Mouse (Mus musculus) spleen, postnatal 10 days (tissue): ENCODE results near the gene A730061H03Rik.
A peak's percentile ranks its signal among the peaks of the same experiment; 100 is the strongest.

ENCODE experiments used
- DNase-seq, 2 experiments: peaks; one replicate each; pipeline ENCODE4 v3.0.0; 2021 to 2022; ENCODE audit warnings: low spot score in 2 of 2

Gene A730061H03Rik

DNA sequence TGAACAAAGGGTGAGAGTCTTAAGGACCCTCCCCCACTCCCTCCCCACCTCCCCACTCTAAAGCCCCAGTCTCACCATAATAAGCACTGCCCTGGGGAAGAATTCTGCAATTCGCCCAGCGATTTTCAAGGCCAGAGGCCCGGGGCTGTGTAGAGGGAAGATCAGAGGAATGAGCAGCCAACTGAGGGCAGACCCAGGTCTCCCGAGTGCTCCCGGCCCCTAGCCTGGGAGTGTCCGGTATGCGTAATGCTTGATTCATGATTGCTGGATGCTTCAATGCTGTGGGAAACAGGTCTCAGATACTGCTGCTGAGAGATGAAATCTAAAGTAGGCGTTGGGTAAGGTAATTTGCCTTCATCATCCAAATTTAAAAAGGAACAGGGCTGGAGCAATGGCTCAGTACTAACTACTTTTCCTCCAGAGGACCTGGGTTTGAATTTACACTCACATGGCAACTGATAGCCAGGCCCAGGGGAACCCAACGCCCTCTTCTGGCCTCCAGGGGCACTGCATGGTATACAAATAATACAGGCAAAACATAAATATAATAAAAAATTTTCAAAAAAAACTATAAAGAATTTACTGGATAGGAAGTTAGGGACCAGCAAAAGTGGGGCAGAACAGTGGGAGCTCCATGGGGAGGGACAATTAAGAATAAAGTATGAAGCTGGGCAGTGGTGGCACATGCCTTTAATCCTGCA is 21.9 kb upstream of the A730061H03Rik start:
- DNase-seq, result peak in 1 of 2 experiments; percentile 55

DNA sequence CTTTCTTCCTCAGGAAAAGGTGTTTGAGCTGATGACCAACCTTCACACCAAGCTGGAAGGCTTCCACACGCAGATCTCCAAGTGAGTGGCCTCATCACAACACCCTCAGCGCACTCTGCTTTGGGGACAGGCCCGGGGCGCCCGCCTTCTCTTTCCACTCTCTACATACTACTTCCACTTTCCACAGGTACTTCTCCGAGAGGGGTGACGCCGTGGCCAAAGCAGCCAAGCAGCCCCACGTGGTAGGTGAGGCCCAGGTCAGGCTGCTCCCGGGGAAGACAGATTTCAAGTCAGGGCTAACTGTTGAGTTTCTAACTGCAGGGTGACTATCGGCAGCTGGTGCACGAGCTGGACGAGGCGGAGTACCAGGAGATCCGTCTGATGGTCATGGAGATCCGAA is 20.5 kb upstream of the A730061H03Rik start:
- DNase-seq, result no peak

DNA sequence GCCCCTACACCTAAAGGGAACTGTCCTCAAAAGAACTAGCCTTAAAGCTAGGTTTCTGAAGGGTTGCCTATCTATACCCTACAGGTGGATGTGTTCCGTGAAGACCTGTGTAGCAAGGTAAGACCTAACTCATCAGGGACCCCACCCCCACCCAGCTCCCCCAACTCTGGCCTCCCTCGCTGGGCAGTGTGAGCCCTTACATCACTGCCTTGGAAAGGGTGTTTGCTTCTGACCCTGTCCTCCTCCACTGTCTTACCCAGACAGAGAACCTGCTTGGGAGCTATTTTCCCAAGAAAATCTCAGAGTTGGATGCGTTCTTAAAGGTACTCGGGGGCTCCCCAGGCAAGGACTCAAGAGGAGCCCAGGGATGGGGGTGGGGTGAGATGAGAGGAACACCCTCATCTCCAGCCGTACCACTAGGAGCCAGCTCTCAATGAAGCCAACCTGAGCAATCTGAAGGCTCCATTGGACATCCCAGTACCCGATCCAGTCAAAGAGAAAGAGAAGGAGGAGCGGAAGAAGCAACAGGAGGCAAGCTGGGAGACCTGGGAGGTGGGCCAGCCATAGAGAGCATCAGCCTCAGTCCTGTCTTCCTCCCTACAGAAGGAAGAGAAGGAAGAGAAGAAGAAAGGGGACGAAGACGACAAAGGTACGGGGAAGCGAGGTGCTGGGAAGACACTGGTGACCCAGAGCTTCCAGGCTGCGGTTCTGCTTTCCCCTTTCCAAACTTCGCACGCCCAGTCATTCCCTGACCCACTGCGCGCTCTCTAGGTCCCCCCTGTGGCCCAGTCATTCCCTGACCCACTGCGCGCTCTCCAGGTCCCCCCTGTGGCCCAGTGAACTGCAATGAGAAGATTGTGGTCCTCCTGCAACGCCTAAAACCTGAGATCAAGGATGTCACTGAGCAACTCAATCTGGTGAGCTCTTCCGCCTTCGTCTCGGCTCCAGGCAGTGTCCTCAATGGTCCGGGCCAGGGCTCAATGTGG is 19.6 kb upstream of the A730061H03Rik start:
- no peak for DNase-seq

DNA sequence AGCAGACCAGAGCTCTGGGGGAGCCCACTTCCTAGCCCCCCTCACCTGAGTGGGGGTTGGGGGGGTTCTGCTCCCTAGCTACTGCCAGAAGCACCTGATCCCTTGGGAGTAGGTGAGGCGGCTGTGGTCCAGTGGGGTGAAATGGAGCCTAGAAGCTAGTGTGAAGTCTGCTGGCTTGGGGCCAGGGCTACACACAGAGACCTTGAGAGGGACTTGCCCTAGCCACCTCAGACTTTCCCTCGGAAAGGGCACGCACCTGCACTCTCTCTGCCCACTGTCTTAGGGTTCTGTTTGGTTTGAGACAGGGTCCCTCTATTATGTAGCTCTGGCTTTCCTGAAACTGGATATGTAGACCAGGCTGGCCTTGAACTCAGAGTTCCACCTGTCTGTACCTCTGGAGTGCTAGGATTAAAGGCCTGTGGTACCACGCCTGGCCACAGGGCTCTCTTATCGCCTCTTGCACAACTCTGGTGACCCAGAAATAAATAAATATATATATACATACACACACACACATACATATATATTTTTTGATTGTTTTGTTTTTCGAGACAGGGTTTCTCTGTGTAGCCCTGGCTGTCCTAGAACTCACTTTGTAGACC is 18.6 kb upstream of the A730061H03Rik start:
- peak; percentile 64 to 75 for DNase-seq

DNA sequence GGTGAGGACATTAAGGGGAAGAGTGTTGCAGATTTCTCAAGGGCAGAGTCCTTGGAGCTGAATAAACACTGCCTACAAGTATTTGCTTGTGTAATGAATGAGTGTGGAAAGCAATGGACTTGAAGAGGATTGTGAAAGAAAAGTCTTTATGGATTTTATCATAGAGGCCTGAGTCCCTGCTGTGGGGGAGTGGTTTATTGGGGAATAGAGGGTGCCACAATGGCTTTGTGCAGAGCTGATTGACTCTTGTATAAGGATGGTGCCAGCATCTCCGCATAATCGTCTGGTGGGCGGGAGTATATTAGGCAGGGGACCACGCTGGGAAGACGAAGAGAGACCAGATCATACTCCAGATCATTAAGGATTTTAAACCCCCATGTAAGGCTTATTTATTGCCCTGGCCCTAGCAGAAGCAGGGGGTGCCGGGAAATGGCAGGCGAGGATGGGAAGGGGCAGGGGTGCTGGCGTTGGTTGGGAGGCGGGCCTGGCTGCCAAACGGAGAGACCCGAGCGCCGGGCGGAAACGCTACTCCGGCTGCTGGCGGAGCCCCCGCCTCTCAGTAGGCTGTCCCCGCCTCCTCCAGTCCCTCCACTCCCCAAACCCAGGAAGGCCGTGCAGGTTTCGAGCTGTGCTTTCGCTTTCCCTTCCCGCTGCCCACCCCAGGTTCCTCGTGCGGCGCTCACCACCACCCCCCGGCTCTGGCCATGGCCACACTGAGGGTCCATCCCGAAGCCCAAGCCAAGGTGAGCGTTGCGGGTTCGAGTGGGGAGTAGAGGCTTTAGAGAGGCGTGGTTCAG is 17.9 kb upstream of the A730061H03Rik start, which contains the start of gene Psme1:
TSS of gene Psme1 (plus strand) at position 253 of the 797 bp plus-strand sequence.
- peak; percentile 71 to 81 for DNase-seq

DNA sequence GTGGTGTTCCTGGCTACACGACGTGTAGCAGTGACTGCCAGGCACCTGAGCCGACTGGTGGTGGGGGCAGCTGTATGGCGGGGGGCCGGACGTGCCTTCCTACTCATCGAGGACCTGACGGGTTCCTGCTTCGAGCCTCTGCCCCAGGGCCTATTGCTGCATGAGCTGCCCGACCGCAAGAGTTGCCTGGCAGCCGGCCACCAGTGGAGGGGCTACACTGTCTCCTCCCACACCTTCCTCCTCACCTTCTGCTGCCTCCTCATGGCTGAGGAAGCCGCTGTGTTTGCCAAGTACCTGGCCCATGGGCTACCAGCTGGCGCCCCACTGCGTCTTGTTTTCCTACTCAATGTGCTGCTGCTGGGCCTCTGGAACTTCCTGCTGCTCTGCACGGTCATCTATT is 16.2 kb upstream of the A730061H03Rik start:
- no peak for DNase-seq

DNA sequence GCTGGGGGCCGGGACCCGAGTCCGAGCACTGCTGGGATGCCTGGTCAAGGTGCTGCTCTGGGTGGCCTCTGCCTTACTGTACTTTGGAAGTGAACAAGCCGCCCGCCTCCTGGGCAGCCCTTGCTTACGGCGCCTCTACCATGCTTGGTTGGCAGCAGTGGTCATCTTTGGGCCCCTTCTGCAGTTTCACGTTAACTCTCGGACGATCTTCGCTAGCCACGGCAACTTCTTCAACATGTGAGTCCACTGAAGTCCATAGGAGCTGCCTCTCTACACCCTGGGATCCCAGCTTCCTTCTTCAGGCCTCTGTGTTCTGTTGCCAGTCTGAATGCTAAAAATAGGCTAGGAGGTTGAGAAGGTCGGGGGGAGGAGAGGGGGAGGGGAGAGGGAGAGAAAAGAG is 15.5 kb upstream of the A730061H03Rik start:
- DNase-seq, result no peak

DNA sequence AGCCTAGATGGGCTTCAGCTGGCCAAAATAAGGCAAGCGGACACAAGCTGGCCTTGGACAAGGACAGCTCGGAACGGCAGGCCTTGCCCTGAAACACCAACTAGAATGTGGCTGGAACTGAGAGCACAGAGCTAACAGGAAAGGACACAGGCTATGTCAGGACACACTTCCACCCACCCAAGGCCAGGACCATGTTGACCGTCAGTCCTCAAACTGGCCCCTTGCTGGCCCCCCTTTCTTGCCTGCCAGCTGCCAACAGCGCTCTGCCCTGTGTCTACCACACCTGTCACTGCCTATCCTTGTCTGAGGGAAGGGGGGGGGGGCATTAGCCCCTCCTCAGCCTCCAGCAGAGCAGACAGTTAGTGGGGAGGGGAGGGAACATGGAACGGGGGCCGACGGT is 15.1 kb upstream of the A730061H03Rik start, which contains the start of gene Fitm1:
TSS of gene Fitm1 (plus strand) at position 316 of the 400 bp plus-strand sequence.
- no peak for DNase-seq

DNA sequence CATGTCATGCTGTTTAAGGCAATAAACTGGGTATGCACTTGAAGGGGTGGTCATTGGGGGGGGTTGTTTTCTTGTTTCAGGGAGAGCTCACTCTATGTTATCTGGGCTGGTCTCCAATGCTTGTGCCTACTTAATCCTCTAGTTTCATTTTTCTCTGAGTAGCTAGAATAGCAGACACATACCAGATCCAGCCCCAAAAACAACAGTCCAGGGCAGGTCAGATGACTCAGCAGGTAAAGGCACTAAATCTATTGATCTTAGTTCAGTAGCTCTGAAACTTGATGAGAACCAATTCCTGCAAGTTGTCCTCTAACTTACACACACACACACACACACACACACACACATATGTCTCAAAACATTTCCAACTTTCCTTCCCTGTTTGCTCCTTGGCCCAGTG is 11.6 kb upstream of the A730061H03Rik start:
- DNase-seq, result no peak

DNA sequence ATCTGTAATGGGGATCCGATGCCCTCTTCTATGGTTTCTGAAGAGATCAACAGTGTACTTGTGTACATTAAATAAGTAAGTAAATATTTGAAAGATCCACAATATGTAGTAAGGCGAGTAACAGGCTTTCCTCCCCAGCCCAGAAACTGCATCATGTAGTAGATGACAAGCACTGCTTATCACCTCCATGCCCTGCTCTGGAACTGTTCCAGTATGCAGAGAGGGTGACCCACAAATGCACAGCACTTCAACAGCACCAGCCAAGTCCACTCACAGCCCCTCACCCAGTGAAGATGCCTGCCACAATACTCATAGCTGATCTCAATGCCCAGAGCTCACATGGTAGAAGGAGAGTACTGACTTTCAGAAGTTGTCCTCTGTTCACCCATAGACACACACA is 10.4 kb upstream of the A730061H03Rik start:
- no peak for DNase-seq

DNA sequence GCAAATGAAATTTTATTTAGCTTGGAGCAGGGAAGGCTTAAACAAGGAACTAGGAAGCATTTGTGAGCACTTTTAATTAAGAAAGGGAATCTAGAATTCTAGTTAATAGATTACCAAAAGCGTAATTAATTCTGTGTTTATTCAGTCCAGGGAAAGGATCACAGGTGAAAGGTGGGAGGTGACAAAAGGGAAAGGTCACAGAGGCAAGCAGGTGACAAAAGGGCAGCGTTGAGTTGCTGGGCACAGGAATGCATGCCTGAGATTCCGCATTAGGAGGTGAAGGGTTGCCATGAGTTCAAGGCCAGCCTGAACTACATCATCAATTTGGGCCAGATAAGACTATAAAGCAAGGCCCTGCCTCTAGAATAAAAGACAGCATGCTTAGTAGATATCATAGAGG is 7.3 kb upstream of the A730061H03Rik start:
- DNase-seq, result no peak

DNA sequence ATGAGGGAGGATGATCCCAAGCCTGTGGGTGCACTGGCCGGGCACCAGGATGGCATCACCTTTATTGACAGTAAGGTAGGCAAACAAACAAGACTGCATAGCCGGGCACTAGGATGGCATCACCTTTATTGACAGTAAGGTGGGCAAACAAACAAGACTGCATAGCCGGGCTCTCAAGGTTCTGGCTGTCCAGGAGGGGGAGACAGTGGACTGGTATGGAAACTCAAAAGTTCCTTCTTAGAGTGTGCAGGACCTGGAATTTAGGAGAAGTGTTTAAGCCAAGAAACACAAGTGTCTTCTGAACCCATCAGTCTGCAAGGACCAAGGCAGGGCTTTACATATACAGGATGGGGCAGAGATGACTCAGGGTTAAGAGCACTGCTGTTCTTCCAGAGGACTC is 5.5 kb upstream of the A730061H03Rik start:
- no peak for DNase-seq

DNA sequence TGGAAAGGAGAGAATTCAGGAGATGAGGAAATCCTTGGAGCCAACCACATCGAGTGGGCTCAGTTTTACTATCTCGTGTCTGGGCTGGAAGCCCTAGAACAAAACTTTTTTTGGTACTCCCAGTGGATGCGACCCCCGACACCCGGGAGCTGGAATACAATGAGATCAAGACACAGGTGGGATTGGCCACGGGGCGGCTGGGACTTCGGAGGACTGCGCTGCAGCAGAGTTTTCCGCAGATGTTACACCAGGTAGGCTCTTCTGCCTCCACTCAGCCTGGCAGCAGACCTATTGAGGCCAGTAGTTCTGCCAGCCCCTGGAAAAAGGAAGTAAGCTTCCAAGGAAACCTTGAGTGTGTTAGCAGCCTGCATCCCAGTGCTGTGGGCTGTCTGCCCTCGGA is 3.0 kb upstream of the A730061H03Rik start:
- no peak for DNase-seq

DNA sequence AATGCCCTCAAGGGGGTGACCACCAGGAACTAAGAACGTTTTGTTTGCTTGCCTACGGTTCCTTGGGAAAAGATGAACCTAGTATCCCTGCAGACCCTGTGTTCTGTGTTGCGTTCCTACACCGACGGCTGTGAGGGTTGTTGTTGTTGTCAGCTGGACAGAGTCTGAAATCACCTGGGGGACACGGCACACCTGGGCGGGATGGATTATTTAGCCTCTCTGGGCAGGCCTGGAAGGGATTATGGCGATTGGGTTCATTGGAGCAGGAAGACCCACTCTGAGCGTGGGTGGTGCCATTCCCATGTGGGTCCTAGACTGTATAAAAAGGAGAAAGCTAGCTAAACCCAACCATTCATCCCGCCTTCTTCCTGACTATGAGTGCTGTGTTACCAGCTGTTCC is 1.7 kb upstream of the A730061H03Rik start:
- DNase-seq, result no peak

DNA sequence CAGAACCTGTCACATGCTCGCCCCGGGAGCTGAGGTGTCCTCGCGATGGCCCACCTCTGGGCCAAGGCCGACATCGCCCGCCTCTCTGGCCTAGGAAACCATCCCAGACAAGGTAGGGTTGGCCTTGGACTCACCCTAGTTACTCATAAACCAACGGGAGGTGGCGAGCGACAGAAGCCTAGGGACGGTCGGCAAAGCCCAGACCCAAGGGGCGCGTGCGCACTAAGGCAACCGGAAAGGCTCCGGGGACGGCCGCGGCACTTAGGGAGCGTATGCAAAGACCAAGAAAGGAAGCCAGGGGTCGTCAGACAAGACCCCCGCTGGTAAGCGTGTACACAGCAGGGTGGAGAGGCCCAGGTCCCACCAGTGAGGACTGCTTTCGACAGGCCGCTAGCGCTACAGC is 406 bp downstream of the A730061H03Rik start, which contains the start of gene Dcaf11:
TSS of gene Dcaf11 (plus strand) at position 208 of the 403 bp plus-strand sequence.
- DNase-seq, result peak; percentile 88 to 93

DNA sequence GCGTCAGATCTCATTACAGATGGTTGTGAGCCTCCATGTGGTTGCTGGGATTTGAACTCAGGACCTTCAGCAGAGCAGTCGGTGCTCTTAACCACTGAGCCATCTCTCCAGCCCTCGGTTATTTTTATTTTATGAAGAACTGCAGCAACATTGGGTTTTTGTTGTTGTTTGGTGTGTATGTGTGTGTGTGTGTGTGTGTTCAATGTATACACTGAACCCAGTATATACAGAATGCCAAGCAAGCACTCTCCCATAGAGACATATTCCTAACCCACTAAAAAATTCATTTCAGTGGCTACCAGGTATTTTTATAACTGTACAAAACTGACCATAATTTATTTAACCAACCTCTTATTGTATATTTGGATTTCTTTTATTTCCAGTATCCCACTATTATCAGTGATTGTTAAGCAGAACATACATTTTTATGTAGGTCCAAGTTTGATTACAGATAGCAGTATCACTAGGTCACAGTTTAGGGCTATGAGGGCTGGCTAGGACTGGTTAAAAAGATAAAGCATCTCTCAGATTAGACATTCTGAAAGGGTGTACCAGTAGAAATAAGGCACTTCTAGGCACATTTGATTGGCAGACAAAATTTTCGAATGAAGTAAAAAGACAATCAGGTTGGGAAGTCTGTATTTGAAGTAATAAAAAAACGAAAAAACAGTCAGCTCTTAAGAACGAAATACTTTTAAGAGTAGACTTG is 1.3 kb downstream of the A730061H03Rik start:
- DNase-seq, result no peak

DNA sequence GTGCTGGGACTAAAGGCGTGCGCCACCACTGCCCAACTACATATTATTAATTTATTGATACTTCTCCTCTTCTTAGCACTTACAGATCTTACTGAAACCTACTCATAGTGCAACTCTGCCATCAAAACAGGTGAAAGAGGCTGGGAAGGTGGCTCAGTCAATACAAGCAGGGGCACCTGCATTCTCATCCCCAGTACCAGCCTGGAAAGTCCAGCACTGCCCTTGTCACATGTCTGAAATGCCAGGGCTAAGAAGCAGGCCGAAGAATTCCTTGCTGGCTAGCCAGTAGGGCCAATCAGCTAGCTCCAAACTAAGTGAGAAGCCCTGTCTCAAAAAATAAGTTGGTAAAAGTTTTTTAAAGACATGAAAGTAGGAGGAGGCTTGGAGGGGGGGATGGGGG is 2.6 kb downstream of the A730061H03Rik start:
- DNase-seq, result no peak

DNA sequence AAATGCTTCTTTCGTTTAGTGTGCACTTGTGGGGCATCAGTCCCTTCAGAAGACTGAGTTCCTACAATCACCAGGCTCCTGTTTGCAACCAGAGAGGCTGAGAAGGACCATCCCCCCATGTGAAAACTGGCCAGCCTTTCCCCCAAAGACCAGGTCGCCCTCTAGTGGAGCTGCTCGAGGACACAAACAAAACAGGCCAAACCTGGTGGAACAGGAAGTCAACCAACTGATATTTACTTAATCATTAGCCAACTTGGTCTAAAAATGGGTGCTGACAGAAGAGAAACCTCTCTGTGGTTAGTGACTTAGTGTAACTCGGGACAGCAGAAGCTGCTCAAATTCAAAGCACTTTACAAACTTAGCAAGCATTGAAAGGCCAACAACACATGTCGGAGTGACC is 3.2 kb downstream of the A730061H03Rik start:
- peak; percentile 65 to 90 for DNase-seq

DNA sequence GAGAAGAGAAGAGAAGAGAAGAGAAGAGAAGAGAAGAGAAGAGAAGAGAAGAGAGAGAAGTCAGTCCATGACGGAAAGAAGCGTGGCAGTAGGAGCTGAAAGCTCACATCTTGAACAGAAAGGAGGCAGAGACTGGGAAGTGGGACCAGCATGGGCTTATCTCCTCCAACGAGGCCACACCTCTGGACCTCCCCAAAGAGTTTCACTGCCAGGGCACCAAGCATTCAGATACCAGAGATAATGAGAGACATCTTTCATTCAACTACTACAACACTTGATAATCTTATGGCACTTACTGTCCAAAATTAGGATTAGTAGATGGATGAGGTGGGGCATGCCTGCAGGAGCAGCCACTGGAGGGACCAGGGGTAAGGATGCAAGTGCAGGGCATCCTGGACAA is 4.4 kb downstream of the A730061H03Rik start:
- DNase-seq, result no peak

DNA sequence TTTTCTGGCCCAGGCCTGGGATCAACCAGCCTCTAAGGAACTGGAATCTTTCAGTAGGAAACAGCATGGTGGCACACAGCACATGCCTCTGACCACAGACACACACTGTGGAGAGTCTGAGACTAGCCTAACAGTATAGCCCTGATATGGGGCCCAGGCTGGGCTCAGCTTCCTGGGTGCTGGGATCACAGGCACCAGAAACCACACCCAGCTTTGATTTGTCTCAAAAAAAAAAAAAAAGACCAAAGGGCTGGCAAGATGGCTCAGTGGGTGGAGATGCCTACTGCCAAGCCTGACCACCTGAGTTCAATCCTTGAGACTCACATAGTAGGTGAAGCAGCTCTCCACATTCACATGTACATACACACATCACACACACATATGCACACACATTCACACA is 5.6 kb downstream of the A730061H03Rik start:
- DNase-seq, result no peak

DNA sequence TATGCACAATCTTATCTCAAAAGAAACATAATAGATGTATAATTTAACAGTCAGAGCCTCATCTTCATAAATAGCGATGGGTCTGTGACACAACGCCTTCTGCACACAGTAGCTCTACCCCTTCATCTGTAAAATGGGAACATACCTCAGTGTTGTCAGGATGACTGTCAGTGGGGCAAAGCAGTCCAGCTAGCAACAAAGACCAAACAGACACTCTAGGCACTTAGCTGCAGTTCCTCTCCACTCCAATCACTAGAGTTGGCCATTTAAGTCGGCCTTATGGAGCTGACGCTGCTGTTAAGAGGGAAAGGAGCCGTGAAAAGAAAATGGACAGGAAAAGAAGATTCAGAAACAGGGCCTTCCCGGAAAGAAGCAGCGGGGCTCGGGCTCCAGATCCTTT is 8.4 kb downstream of the A730061H03Rik start:
- DNase-seq, result no peak
